Mouse (Mus musculus): ENCODE results near the gene Cilp2. TPM values are rescaled to one million over a fixed set of nuclear protein-coding genes. Genes with fewer than 3 reads are reported as not detected.
A peak's percentile ranks its signal among the peaks of the same experiment; 100 is the strongest.

Gene Cilp2
- 0.44 and 0.57 TPM in 2 replicates for polyA plus RNA-seq (2014; fragmentation: Nextera tagmentation; extraction: Ambion mirVana)

DNA sequence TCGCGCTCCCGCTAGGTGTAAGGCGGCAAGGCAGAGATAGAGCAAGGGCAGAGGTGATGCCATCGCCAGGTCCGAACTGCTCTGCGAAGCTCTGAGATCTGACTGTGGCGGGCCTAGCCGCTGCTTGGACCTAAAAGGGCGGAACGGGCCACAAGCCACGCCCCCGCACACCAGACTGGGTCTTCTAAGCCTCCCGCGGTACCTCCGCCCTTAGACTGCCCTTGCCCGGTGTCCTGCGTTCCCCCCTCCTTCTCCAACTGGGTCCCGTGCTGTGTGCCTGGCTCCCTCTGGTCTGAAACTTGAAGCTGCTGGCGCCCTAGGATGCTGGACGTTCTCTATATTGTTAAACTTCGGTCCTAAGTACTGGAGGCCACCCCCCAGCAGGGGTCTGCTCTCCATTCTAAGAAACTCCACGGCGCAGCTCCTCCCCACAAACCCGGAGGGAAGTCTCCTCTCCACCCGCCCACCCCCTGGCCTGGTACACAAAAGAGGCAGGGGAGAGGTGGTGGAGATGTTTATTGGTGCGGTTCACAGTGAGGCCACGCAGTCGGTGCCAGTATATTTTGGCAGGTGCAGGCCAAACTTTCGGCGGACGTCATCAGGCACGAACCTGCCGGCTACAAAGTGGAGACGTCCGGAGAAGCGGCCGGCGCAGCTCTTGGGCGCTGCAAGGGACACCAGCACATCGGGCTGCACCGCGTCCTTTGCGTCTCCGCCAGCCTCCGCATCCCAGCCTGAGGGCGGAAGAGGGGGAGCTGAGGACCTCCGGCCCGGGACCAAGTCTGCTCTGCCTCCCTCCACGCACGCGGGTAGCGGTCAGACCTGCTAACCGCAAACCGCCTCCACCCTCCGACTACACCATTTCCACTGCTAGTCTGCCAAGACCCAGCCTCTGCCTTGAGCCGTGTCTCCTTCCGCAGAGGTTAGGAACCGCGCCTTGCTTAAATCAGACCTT, at the start of gene Cilp2:
Gene Cilp2 (minus strand): TSS at position 399 of the 955 bp plus-strand sequence.
- ATAC-seq (replicated peaks; ENCODE audit: low FRiP score, low TSS enrichment, low read depth) (no peak), DNase-seq (ENCODE audit: low spot score) (peak; percentile 76)
- Histone ChIP-seq H3K27ac (ENCODE audit: low read depth) (no peak within 1 kb of the TSS), H3K36me3 (ENCODE audit: control insufficient read depth, insufficient read depth, low read length) (0 out of 2 replicates have a peak, but pooled peaks cover 2% of the 10 kb centered on the region), H3K27me3 (replicated peaks; ENCODE audit: control insufficient read depth, insufficient read depth, low read length) (peaks cover 84% of the 10 kb centered on the region), H3K9ac (ENCODE audit: low read length) (no peak within 1 kb of the TSS), H3K4me1 (replicated peaks; ENCODE audit: control insufficient read depth, insufficient read depth, low read length) (peaks cover 20% of the 10 kb centered on the region), H3K4me3 (ENCODE audit: low read depth, low read length) (peak within 1 kb of the TSS; percentile 23), H3K4me2 (ENCODE audit: low read length) (peak within 1 kb of the TSS; percentile 41), H3K9me3 (ENCODE audit: control insufficient read depth, low read length) (no peaks in the 10 kb centered on the region)
- 1% methylated on average over 58 of the region's 60 CpGs for WGBS

DNA sequence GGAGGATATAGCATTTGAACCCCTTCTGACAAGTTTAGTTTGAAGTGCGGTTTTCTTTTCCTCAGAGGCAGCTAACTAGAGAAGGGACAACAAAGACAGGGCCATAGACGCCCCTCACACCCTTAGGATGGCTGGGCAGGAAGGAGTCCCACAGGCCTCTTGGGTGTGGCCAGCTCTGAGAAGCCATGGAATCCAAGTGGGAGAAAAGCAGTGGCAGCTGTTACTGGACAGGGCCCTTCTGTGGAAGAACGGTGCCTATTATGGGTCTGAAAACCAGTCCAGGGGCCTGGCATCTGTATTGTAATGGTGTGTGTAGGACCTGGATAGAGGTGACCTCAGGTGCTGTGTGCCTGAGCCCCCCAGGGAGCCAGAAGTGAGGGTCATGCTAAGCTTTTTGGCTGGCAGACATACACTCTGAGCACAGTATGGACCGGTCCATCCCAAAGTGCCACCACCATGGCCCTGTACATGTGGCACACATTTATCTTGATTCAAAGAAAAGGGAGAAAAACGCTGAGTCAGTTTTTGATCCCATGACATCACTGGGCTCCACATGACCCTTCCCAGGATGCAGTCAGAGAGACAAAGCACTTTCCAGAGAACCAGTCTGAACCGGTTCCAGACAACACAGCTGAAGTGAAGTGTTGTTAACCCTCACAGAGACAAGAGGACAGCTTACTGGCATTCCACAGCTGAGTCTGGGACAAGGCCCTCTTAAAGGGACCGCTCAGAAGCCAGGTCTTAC, 48.7 kb upstream of the Cilp2 start:
- Histone ChIP-seq H3K27ac (ENCODE audit: low read depth) (peak overlapping the region; percentile 57), H3K27me3 (replicated peaks; ENCODE audit: control insufficient read depth, insufficient read depth, low read length) (no peaks in the 10 kb centered on the region), H3K36me3 (ENCODE audit: control insufficient read depth, insufficient read depth, low read length) (peaks cover 18% of the 10 kb centered on the region), H3K4me1 (replicated peaks; ENCODE audit: control insufficient read depth, insufficient read depth, low read length) (peaks cover 24% of the 10 kb centered on the region), H3K4me3 (ENCODE audit: low read depth, low read length) (no peak overlapping the region), H3K9me3 (ENCODE audit: control insufficient read depth, low read length) (no peaks in the 10 kb centered on the region), H3K9ac (ENCODE audit: low read length) (no peak overlapping the region), H3K4me2 (ENCODE audit: low read length) (no peak overlapping the region)
- peak; percentile 77 for ATAC-seq (replicated peaks; ENCODE audit: low FRiP score, low TSS enrichment, low read depth)
- DNase-seq (ENCODE audit: low spot score), result no peak
- 59% methylated on average over 7 of the region's 7 CpGs for WGBS

DNA sequence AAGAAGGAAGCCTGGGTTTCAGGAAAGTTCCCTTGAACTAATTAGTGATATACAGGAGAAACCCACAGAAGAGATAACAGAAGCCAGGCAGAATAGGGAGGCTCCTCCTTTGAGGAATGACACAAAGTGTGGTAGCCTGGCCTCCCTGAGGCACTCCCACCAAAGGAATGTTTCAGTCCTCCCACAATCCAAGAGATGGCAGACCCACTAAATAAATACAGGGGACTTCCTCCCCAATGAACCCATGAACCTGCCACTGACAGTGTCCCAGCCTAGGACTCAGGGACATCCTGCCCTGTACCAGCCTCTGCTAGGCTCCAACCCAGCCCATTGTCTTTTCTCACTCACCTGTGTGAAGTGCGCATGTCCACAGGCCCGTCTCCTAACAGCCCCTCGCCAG, 47.9 kb upstream of the Cilp2 start:
- peak; percentile 34; the same call in 1 of the 2 replicates for ATAC-seq (replicated peaks; ENCODE audit: low FRiP score, low TSS enrichment, low read depth)
- Histone ChIP-seq H3K27me3 (replicated peaks; ENCODE audit: control insufficient read depth, insufficient read depth, low read length) (no peaks in the 10 kb centered on the region), H3K9ac (ENCODE audit: low read length) (no peak overlapping the region), H3K4me3 (ENCODE audit: low read depth, low read length) (no peak overlapping the region), H3K36me3 (ENCODE audit: control insufficient read depth, insufficient read depth, low read length) (peaks cover 18% of the 10 kb centered on the region), H3K4me1 (replicated peaks; ENCODE audit: control insufficient read depth, insufficient read depth, low read length) (peaks cover 23% of the 10 kb centered on the region), H3K27ac (ENCODE audit: low read depth) (0 out of 2 replicates have a peak overlapping the region, but pooled peaks have one; percentile 57), H3K9me3 (ENCODE audit: control insufficient read depth, low read length) (no peaks in the 10 kb centered on the region), H3K4me2 (ENCODE audit: low read length) (no peak overlapping the region)
- WGBS, result 77% methylated on average over 3 of the region's 3 CpGs
- DNase-seq (ENCODE audit: low spot score), result no peak

DNA sequence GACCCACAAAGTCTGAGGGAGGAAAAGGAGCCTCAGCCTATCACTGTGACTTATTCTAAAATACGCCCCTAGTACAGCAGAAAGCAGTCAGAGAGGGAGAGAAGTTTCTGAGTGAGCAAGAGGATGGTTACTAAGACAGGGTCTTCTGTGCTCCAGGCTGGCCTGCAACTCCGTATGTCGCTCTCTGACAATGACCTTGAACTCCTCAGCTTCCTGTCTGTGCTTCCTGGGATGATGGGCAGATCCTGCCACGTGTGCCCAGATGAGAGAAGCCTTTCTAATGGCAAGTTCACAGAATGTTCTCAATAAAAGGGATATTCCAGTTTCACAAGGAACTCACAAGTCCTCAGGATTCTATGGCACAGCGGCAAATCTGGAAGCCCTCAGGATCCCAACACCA, 47.1 kb upstream of the Cilp2 start:
- Histone ChIP-seq H3K36me3 (ENCODE audit: control insufficient read depth, insufficient read depth, low read length) (peaks cover 18% of the 10 kb centered on the region), H3K9ac (ENCODE audit: low read length) (no peak overlapping the region), H3K4me3 (ENCODE audit: low read depth, low read length) (no peak overlapping the region), H3K4me2 (ENCODE audit: low read length) (no peak overlapping the region), H3K9me3 (ENCODE audit: control insufficient read depth, low read length) (no peaks in the 10 kb centered on the region), H3K27me3 (replicated peaks; ENCODE audit: control insufficient read depth, insufficient read depth, low read length) (no peaks in the 10 kb centered on the region), H3K4me1 (replicated peaks; ENCODE audit: control insufficient read depth, insufficient read depth, low read length) (peaks cover 16% of the 10 kb centered on the region), H3K27ac (ENCODE audit: low read depth) (no peak overlapping the region)
- ATAC-seq (replicated peaks; ENCODE audit: low FRiP score, low TSS enrichment, low read depth) (no peak), DNase-seq (ENCODE audit: low spot score) (no peak)
- 85% methylated on average over 5 of the region's 5 CpGs for WGBS

DNA sequence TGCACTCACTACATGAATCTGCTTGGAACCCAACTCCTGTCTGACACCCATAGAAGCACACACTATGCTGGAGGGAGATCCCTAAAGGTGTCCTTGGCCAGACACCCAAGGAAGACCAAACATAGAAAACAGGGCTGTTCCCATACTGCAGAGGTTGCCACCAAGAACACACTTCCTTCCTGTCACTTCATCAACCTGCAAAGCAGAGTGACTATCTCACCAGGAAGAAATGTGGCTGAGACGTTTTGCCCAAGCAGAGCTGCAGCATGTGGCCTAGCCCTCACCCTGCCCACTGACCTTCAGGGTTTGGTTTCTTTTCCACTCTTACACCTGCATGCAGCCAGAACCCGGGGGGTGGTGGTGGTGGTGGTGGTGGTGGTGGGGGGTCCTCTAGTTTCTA, 46.3 kb upstream of the Cilp2 start:
- Histone ChIP-seq H3K27me3 (replicated peaks; ENCODE audit: control insufficient read depth, insufficient read depth, low read length) (no peaks in the 10 kb centered on the region), H3K9me3 (ENCODE audit: control insufficient read depth, low read length) (no peaks in the 10 kb centered on the region), H3K4me3 (ENCODE audit: low read depth, low read length) (no peak overlapping the region), H3K9ac (ENCODE audit: low read length) (no peak overlapping the region), H3K36me3 (ENCODE audit: control insufficient read depth, insufficient read depth, low read length) (peaks cover 18% of the 10 kb centered on the region), H3K4me1 (replicated peaks; ENCODE audit: control insufficient read depth, insufficient read depth, low read length) (peaks cover 16% of the 10 kb centered on the region), H3K27ac (ENCODE audit: low read depth) (no peak overlapping the region), H3K4me2 (ENCODE audit: low read length) (no peak overlapping the region)
- DNase-seq (ENCODE audit: low spot score), result no peak
- WGBS, result 77% methylated on average over 2 of the region's 2 CpGs
- no peak for ATAC-seq (replicated peaks; ENCODE audit: low FRiP score, low TSS enrichment, low read depth)

DNA sequence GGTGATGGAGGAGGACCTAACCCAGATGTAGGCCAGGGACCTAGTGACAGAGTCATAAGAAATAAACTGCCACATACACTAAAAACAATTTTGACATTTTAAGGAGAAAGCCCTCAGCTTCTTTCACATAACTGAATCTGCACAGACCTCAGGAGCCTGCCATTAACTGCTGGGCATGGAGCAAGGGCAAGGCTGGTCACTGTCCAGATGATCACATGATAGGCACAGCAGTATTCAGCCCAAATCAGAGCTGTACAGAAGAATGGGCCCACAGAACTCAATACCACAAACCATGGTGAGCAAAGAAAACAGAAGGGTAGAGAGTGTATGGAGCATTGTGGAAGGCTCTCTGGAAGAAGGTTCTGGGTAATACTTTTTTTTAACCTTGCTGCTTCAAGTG, 39.4 kb upstream of the Cilp2 start:
- no peak for ATAC-seq (replicated peaks; ENCODE audit: low FRiP score, low TSS enrichment, low read depth)
- Histone ChIP-seq H3K9ac (ENCODE audit: low read length) (no peak overlapping the region), H3K4me1 (replicated peaks; ENCODE audit: control insufficient read depth, insufficient read depth, low read length) (no peaks in the 10 kb centered on the region), H3K4me2 (ENCODE audit: low read length) (no peak overlapping the region), H3K4me3 (ENCODE audit: low read depth, low read length) (no peak overlapping the region), H3K27me3 (replicated peaks; ENCODE audit: control insufficient read depth, insufficient read depth, low read length) (no peaks in the 10 kb centered on the region), H3K27ac (ENCODE audit: low read depth) (no peak overlapping the region), H3K36me3 (ENCODE audit: control insufficient read depth, insufficient read depth, low read length) (peaks cover 4% of the 10 kb centered on the region; the same call in 1 of the 2 replicates), H3K9me3 (ENCODE audit: control insufficient read depth, low read length) (no peaks in the 10 kb centered on the region)
- DNase-seq (ENCODE audit: low spot score), result no peak

DNA sequence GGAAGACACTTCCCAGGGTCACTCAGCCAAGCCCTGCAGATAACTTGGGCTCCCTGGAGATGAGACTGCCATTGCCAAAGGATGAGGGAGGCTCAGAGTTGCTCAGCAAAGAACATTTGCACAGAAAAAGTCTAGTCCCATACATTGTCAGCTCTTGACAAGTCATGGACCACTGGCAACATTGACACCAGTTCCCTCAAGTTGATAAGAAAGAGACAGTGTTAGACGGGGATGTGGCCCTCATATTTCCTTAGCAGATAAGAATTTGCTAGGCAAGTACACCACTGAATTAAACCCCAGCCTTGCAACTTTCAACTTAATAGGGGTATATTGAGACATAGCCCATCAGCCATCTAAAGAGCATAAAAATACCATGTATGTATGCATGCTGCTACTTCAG, 36.5 kb upstream of the Cilp2 start:
- H3K27ac ChIP-seq (ENCODE audit: low read depth), result no peak overlapping the region
- 78% methylated on average over 1 of the region's 1 CpGs for WGBS
- peaks cover 4% of the 10 kb centered on the region; the same call in 1 of the 2 replicates for H3K36me3 ChIP-seq (ENCODE audit: control insufficient read depth, insufficient read depth, low read length)
- ATAC-seq (replicated peaks; ENCODE audit: low FRiP score, low TSS enrichment, low read depth), result no peak
- H3K9me3 ChIP-seq (ENCODE audit: control insufficient read depth, low read length), result no peaks in the 10 kb centered on the region
- H3K9ac ChIP-seq (ENCODE audit: low read length), result no peak overlapping the region
- no peak overlapping the region for H3K4me2 ChIP-seq (ENCODE audit: low read length)
- no peak overlapping the region for H3K4me3 ChIP-seq (ENCODE audit: low read depth, low read length)
- no peak for DNase-seq (ENCODE audit: low spot score)
- no peaks in the 10 kb centered on the region for H3K27me3 ChIP-seq (replicated peaks; ENCODE audit: control insufficient read depth, insufficient read depth, low read length)
- peaks cover 11% of the 10 kb centered on the region for H3K4me1 ChIP-seq (replicated peaks; ENCODE audit: control insufficient read depth, insufficient read depth, low read length)

DNA sequence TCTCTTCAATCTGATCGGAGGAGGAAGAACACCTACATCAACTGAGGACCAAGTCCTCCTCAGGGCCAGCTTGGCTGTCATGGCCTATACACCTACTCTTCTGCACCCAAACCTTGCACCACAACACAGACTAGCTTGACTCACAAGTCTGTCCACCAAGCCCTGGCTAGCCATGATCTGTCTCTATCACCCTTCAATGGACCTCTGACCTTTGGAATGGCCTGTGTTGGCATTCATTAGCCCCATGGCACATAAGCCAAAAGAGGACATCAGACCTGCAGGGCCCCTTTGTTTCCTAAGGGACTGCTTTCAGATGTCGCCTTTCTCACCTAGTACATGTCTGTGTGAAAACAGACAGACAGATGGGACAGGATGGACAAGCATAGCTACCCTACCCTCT, 33.7 kb upstream of the Cilp2 start:
- Histone ChIP-seq H3K9me3 (ENCODE audit: control insufficient read depth, low read length) (no peaks in the 10 kb centered on the region), H3K4me1 (replicated peaks; ENCODE audit: control insufficient read depth, insufficient read depth, low read length) (peaks cover 11% of the 10 kb centered on the region), H3K9ac (ENCODE audit: low read length) (no peak overlapping the region), H3K27me3 (replicated peaks; ENCODE audit: control insufficient read depth, insufficient read depth, low read length) (no peaks in the 10 kb centered on the region), H3K4me3 (ENCODE audit: low read depth, low read length) (no peak overlapping the region), H3K4me2 (ENCODE audit: low read length) (no peak overlapping the region), H3K36me3 (ENCODE audit: control insufficient read depth, insufficient read depth, low read length) (peaks cover 20% of the 10 kb centered on the region), H3K27ac (ENCODE audit: low read depth) (peak overlapping the region; percentile 47; the same call in 1 of the 2 replicates)
- WGBS, result 80% methylated on average over 2 of the region's 2 CpGs
- DNase-seq (ENCODE audit: low spot score) (no peak), ATAC-seq (replicated peaks; ENCODE audit: low FRiP score, low TSS enrichment, low read depth) (no peak)
